Mouse (Mus musculus) brain, adult 10 weeks (tissue): ENCODE results near the gene Klra10. TPM values are rescaled to one million over a fixed set of nuclear protein-coding genes. Genes with fewer than 3 reads are reported as not detected.

Source experiments
- polyA plus RNA-seq: library from polyadenylated mRNA; stranded (reverse); fragments of 350-450 nt; fragmentation: Illumina TruSeq; extraction: RNeasy Lipid Tissue Mini Kit (QIAGEN cat#74804); gene quantifications from one replicate; pipeline ENCODE4 v1.2.3, GENCODE M21; 2015; ENCODE audit warnings: low read depth, low replicate concordance

Gene Klra10
- not detected for polyA plus RNA-seq

GRCm38 (mm10) chr6:130281828-130282227 is at the start of gene Klra10:
Gene Klra10 (minus strand): TSS chr6:130281928.

GRCm38 (mm10) chr6:130233222-130233621 is 48.5 kb downstream of the Klra10 start, which contains the start of gene Klra7:
Gene Klra7 (minus strand): TSS chr6:130233322.

Other genes starting within 250 kb of the Klra10 start
- gene Klra4, start 214.7 kb downstream of the Klra10 start, polyA plus RNA-seq: not detected
- not detected for gene Klra8, start 152.0 kb downstream of the Klra10 start, polyA plus RNA-seq
- gene Klra9, start 88.8 kb downstream of the Klra10 start, polyA plus RNA-seq: not detected
- not detected for gene Klra7, start 48.6 kb downstream of the Klra10 start, polyA plus RNA-seq
- not detected for gene Klra3, start 55.6 kb upstream of the Klra10 start, polyA plus RNA-seq
- gene Klra1, start 104.9 kb upstream of the Klra10 start, polyA plus RNA-seq: not detected